Mouse (Mus musculus): ENCODE measurements around the gene Arhgap45. TPM values are rescaled to one million over a fixed set of nuclear protein-coding genes. Genes with fewer than 3 reads are reported as not detected.

Gene Arhgap45
- polyA plus RNA-seq, 1 experiment from 2014 or later: 9.1 TPM

DNA sequence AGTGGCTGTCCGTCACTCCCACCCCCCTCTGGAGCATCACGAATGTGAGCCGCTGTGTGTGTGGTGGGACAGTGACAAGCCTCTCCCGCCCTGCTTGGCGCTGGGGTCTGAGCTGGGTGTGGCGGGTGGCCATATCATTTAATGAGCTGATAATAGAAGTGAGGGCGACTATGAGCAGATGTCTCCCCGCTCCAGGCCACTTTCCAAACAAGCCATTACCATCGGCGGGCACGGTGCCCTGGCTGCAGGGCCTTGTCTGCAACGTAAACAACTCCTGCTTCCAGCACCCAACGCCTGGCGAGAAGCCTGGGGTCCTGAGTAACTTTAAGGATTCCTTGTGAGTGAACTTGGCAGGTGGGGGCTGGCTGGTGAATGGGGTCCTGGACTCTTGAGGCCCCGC is 18.6 kb upstream of the Arhgap45 start:
- Histone ChIP-seq H3K36me3 (peaks cover 18% of the 10 kb centered on the region), H3K9ac (no peak overlapping the region), H3K27ac (no peak overlapping the region), H3K4me2 (peak overlapping the region; percentile 79), H3K4me1 (peaks cover 11% of the 10 kb centered on the region; the same call in 1 of the 2 replicates), H3K27me3 (replicated peaks) (no peaks in the 10 kb centered on the region), H3K9me3 (no peaks in the 10 kb centered on the region), H3K4me3 (replicated peaks) (peak overlapping the region; percentile 58)
- WGBS: 15% methylated on average over 15 of the region's 15 CpGs
- no peak; the same call in 1 of the 2 replicates for ATAC-seq (ENCODE audit: insufficient read depth, low FRiP score, low read depth)

GRCm38 (mm10) chr10:80001945-80002344 is 14.5 kb upstream of the Arhgap45 start:
- H3K27me3 ChIP-seq (replicated peaks): no peaks in the 10 kb centered on the region
- peaks cover 20% of the 10 kb centered on the region; the same call in 1 of the 2 replicates for H3K4me1 ChIP-seq
- 72% methylated on average over 9 of the region's 9 CpGs for WGBS
- H3K9ac ChIP-seq: no peak overlapping the region
- no peak overlapping the region for H3K4me3 ChIP-seq (replicated peaks)
- no peak overlapping the region for H3K27ac ChIP-seq
- no peaks in the 10 kb centered on the region for H3K36me3 ChIP-seq
- H3K9me3 ChIP-seq: no peaks in the 10 kb centered on the region
- no peak overlapping the region for H3K4me2 ChIP-seq
- ATAC-seq (ENCODE audit: insufficient read depth, low FRiP score, low read depth): no peak

DNA sequence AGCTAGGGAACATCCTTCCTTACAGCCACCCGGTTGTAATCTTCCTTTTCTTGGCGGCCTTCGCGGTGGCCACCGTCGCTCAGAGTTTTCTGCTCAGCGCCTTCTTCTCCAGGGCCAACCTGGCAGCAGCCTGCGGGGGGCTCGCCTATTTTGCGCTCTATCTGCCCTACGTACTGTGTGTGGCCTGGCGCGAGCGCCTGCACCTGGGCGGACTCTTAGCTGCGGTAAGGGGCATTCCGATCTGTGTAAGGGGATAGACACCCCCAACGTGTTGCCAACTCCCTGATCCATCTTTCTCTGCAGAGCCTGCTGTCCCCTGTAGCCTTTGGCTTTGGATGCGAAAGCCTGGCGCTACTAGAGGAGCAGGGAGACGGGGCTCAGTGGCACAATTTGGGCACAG is 13.6 kb upstream of the Arhgap45 start:
- Histone ChIP-seq H3K4me1 (peaks cover 16% of the 10 kb centered on the region; the same call in 1 of the 2 replicates), H3K9ac (no peak overlapping the region), H3K36me3 (no peaks in the 10 kb centered on the region), H3K4me3 (replicated peaks) (no peak overlapping the region), H3K27me3 (replicated peaks) (no peaks in the 10 kb centered on the region), H3K4me2 (no peak overlapping the region), H3K27ac (no peak overlapping the region), H3K9me3 (no peaks in the 10 kb centered on the region)
- ATAC-seq (ENCODE audit: insufficient read depth, low FRiP score, low read depth): no peak
- 33% methylated on average over 21 of the region's 21 CpGs for WGBS

DNA sequence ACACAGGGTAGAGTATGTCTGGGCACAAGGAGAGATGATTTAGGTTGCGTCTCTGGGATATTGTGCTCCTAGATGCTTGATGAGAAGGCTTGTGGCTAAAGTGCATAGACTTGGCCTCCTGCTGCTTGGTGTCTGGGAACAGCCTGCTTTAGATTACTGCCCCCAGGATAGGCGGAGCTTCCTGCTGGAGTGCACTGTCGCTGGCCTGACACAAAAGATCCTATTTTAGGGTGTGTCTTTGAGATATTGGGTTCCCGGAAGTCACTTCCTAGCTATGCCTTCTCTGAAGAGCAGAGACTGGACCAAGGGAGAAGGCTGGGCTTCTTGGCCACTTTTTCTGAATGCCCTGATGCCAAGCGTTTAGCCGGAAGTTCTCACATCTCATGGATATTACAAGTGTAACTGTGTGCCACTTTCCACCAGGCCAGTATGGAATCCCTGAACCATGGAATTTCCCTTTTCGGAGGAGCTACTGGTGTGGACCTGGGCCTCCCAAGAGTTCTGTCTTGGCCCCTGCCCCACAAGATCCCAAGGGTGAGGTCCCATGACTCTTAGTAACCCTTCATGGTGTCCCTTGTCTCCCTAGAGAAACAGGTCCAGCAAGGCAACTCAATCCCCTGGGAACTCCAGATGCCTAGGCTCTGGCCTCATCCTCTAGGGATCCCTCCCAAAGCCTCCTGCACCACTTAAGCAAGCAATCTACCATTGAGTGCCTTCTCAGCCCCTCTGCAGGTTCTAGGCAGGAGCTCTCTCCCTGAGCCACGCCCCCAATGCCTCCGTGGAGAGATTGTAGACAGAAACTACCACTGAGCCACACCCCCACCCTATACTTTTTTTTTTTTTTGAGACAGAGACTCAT is 12.8 kb upstream of the Arhgap45 start:
- WGBS: 68% methylated on average over 9 of the region's 9 CpGs
- Histone ChIP-seq H3K27me3 (replicated peaks) (no peaks in the 10 kb centered on the region), H3K4me3 (replicated peaks) (no peak overlapping the region), H3K27ac (no peak overlapping the region), H3K9me3 (no peaks in the 10 kb centered on the region), H3K4me2 (no peak overlapping the region), H3K4me1 (0 out of 2 replicates have a peak, but pooled peaks cover 13% of the 10 kb centered on the region), H3K9ac (no peak overlapping the region), H3K36me3 (no peaks in the 10 kb centered on the region)
- 0 out of 2 replicates have a peak, but pooled peaks have one; percentile 17 for ATAC-seq (ENCODE audit: insufficient read depth, low FRiP score, low read depth)

DNA sequence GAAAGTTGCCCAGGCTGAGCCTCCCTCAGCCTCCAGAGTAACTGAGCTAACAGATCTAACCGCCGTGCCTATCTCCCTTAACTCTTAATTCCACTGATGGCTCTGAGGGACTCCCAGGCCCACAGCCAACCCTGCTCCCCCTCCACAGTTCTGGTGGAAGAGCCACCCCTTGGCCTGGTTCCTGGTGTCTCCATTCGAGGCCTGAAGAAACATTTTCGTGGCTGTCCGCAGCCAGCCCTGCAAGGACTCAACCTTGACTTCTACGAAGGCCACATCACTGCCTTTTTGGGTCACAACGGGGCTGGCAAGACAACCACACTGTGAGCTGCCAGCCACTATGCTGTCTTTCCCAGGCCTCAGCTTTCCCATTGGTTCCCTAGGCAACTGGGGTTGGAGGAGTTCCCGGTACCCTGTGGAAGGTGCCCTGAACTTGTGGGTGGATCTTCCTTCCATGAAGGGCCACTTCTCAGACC is 12.2 kb upstream of the Arhgap45 start:
- Histone ChIP-seq H3K9me3 (no peaks in the 10 kb centered on the region), H3K27ac (no peak overlapping the region), H3K27me3 (replicated peaks) (no peaks in the 10 kb centered on the region), H3K4me1 (0 out of 2 replicates have a peak, but pooled peaks cover 13% of the 10 kb centered on the region), H3K4me2 (no peak overlapping the region), H3K9ac (no peak overlapping the region), H3K36me3 (0 out of 2 replicates have a peak, but pooled peaks cover 3% of the 10 kb centered on the region), H3K4me3 (replicated peaks) (no peak overlapping the region)
- ATAC-seq (ENCODE audit: insufficient read depth, low FRiP score, low read depth): no peak
- WGBS: 79% methylated on average over 8 of the region's 8 CpGs

- Histone ChIP-seq H3K4me1 (peaks cover 5% of the 10 kb centered on the region; the same call in 1 of the 2 replicates), H3K36me3 (peaks cover 9% of the 10 kb centered on the region; the same call in 1 of the 2 replicates), H3K4me3 (replicated peaks) (no peak overlapping the region), H3K9ac (no peak overlapping the region), H3K27ac (no peak overlapping the region), H3K4me2 (no peak overlapping the region), H3K9me3 (no peaks in the 10 kb centered on the region), H3K27me3 (replicated peaks) (peaks cover 24% of the 10 kb centered on the region)
- no peak for ATAC-seq (ENCODE audit: insufficient read depth, low FRiP score, low read depth)
- WGBS: 89% methylated on average over 6 of the region's 6 CpGs
Observed at GRCm38 (mm10) chr10:80011740-80012139, 4.7 kb upstream of the Arhgap45 start.

DNA sequence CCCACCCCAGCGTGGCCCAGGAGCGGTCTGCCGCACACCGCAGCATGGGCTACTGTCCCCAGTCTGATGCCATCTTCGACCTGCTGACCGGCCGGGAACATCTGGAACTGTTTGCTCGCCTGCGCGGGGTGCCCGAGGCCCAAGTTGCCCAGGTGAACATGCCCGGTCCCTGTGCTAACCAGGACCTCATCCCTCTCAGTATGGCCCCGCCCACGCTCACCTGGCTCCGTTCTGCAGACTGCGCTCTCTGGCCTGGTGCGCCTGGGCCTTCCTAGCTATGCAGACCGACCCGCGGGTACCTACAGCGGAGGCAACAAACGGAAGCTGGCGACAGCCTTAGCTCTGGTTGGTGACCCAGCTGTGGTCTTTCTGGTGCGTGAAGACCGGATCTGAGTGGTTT is 2.8 kb upstream of the Arhgap45 start:
- 43% methylated on average over 25 of the region's 25 CpGs for WGBS
- no peak for ATAC-seq (ENCODE audit: insufficient read depth, low FRiP score, low read depth)
- H3K27ac ChIP-seq: no peak overlapping the region

DNA sequence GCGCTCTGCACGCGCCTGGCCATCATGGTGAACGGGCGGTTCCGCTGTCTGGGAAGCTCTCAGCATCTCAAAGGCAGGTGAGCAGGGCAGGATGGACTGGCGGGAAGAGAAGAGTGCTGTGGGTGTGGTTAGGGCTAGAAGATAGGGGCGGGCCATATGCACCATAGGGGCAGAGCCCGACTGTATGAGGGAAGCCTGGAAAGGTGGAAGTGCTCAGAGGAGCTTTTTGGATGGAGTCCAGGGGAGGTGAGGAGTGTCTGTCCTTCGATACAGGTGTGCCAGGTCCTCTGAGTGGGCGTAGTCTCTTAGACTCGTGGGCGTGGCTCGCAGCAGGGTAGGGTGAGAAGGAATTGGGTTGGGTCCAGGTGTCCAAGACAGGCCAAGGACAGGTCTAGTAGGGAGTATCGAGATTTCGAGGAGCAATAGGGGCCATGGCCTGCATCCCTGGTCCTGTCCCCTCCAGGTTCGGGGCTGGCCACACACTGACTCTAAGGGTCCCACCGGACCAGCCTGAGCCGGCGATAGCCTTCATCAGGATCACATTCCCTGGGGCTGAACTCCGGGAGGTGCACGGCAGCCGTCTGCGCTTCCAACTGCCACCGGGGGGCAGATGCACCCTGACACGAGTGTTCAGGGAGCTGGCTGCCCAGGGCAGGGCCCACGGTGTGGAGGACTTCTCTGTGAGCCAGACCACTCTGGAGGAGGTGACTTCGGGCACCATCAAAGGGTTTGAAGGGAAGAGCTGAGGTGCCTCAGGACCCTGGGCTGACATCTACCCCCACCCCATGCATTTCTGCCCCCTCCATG is 1.8 kb upstream of the Arhgap45 start:
- no peaks in the 10 kb centered on the region for H3K9me3 ChIP-seq

More for the DNA sequence above, 2.8 kb upstream of the Arhgap45 start:
- Histone ChIP-seq H3K36me3 (peaks cover 9% of the 10 kb centered on the region; the same call in 1 of the 2 replicates), H3K9ac (no peak overlapping the region), H3K4me2 (no peak overlapping the region), H3K9me3 (no peaks in the 10 kb centered on the region), H3K4me1 (peaks cover 7% of the 10 kb centered on the region; the same call in 1 of the 2 replicates), H3K27me3 (replicated peaks) (peaks cover 24% of the 10 kb centered on the region), H3K4me3 (replicated peaks) (no peak overlapping the region)

GRCm38 (mm10) chr10:80015583-80015982 is 870 bp upstream of the Arhgap45 start:
- H3K27me3 ChIP-seq (replicated peaks): peaks cover 24% of the 10 kb centered on the region
- no peak overlapping the region for H3K4me3 ChIP-seq (replicated peaks)
- WGBS: 76% methylated on average over 10 of the region's 10 CpGs
- no peak overlapping the region for H3K27ac ChIP-seq
- no peak for ATAC-seq (ENCODE audit: insufficient read depth, low FRiP score, low read depth)
- peaks cover 25% of the 10 kb centered on the region for H3K4me1 ChIP-seq
- no peak overlapping the region for H3K9ac ChIP-seq
- no peak overlapping the region for H3K4me2 ChIP-seq
- H3K36me3 ChIP-seq: no peaks in the 10 kb centered on the region
- H3K9me3 ChIP-seq: no peaks in the 10 kb centered on the region

More for the DNA sequence above, 1.8 kb upstream of the Arhgap45 start:
- ATAC-seq (ENCODE audit: insufficient read depth, low FRiP score, low read depth): no peak
- Histone ChIP-seq H3K9ac (no peak overlapping the region), H3K4me2 (0 out of 2 replicates have a peak overlapping the region, but pooled peaks have one; percentile 11), H3K27ac (no peak overlapping the region), H3K4me3 (replicated peaks) (no peak overlapping the region), H3K4me1 (peaks cover 16% of the 10 kb centered on the region), H3K36me3 (peaks cover 6% of the 10 kb centered on the region; the same call in 1 of the 2 replicates), H3K27me3 (replicated peaks) (peaks cover 24% of the 10 kb centered on the region)
- WGBS: 31% methylated on average over 28 of the region's 28 CpGs

GRCm38 (mm10) chr10:80016931-80017330 is 478 bp downstream of the Arhgap45 start:
- no peaks in the 10 kb centered on the region for H3K9me3 ChIP-seq
- 90% methylated on average over 10 of the region's 10 CpGs for WGBS
- H3K27ac ChIP-seq: no peak overlapping the region
- no peak overlapping the region for H3K9ac ChIP-seq
- no peak for ATAC-seq (ENCODE audit: insufficient read depth, low FRiP score, low read depth)
- no peaks in the 10 kb centered on the region for H3K36me3 ChIP-seq
- H3K4me1 ChIP-seq: peaks cover 27% of the 10 kb centered on the region
- no peak overlapping the region for H3K4me2 ChIP-seq
- H3K4me3 ChIP-seq (replicated peaks): peak overlapping the region; percentile 17; the same call in 1 of the 2 replicates
- peaks cover 24% of the 10 kb centered on the region for H3K27me3 ChIP-seq (replicated peaks)

GRCm38 (mm10) chr10:80017361-80017760 is 908 bp downstream of the Arhgap45 start:
- H3K9me3 ChIP-seq: no peaks in the 10 kb centered on the region
- 61% methylated on average over 3 of the region's 3 CpGs for WGBS
- no peak overlapping the region for H3K4me2 ChIP-seq
- no peak overlapping the region for H3K9ac ChIP-seq
- H3K4me3 ChIP-seq (replicated peaks): no peak overlapping the region; the same call in 1 of the 2 replicates
- peaks cover 24% of the 10 kb centered on the region for H3K27me3 ChIP-seq (replicated peaks)
- no peak for ATAC-seq (ENCODE audit: insufficient read depth, low FRiP score, low read depth)
- H3K4me1 ChIP-seq: peaks cover 27% of the 10 kb centered on the region
- H3K27ac ChIP-seq: no peak overlapping the region
- no peaks in the 10 kb centered on the region for H3K36me3 ChIP-seq

Data from stomach, embryonic 15.5 days (tissue).